Mouse (Mus musculus) adipocyte (in vitro differentiated cells): Measurements from ENCODE around the gene Pja2.
A peak's percentile ranks its signal among the peaks of the same experiment; 100 is the strongest.
"Not testable (repeated sequence)": the region's sequence is repeated elsewhere in the genome, so short reads cannot be mapped to it uniquely, and the experiment has no call there.

Experiments
- DNase-seq: peaks from one replicate; pipeline ENCODE4 v3.0.0-alpha.2; 2016; ENCODE audit warnings: low spot score

Pja2 gene

GRCm38 (mm10) chr17:64281368-64281767 is 50.3 kb downstream of the Pja2 start:
- not testable (repeated sequence) for DNase-seq

- DNase-seq = no peak
Measured at GRCm38 (mm10) chr17:64277649-64278212, 54.0 kb downstream of the Pja2 start.

DNA sequence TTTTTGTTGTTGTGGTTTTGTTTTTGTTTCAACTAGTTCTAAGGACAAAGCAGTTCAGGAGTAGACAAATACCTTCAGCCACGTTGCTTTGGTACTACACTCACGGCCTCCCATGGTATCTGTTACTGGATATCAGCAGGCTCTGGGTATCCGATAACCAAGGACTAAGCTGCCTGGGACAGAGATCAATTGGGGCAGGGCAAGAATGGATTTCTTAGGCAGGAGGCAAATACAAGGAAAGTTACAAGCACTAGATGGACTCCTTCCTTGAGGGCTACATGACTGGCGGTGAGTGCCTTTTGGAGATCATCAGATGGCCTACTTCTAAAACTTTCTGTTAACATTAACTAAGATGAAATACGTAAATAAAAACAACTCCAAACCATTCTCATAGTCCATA is 55.0 kb downstream of the Pja2 start:
- no peak for DNase-seq

DNA sequence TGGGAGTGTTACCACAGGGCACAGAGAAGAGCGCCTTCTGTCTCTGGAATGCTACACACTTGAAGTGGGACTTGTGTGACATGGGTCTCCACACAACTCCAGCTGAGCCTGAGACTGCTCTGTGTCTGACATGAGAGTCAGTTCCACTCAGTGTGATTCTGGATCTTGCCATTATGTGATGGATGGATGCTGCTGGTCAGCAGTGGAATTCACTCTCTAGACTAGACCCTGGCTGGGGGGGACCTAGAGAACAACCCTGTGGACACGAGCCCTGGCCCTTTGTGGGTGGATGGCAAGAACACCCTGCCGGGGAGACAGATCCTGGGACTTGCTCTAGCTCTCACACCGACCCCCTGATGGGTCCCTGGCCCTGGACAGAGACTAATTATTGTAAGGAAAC is 56.5 kb downstream of the Pja2 start:
- DNase-seq = no peak

DNA sequence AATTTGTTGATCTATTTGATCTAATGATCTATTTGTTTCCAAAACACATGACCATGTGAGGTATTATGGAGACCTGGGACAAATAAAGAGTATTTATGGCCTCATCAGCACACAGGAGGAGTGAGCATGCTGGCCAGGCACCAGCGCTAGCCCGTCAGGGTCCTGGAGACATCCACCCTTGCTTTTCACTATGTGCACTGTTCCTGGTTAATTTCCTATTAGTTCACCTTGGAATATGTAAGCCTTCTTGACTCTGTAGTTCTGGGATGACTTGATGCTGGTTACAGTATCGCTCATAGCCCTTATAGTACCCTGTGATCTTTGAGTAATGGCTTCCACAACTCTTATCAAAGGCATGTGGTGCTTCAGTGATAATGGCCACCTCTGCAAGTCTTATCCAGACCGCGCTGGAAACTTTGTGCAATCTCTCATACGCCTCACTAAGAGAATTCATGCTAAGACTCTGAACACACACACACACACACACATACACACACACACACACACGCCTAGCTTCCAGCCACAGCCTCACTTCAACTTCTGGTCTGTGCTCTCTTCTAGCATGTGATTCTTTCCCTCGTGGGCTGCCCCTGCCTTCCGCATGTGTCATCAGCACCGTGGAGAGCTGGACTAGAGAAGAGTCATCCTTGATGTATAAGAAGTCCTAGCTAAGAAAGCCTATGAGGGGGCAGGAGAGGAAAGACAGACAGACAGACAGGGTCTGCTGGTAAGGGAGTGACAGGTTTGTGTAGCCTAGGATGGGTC is 57.2 kb downstream of the Pja2 start:
- DNase-seq = no peak

DNA sequence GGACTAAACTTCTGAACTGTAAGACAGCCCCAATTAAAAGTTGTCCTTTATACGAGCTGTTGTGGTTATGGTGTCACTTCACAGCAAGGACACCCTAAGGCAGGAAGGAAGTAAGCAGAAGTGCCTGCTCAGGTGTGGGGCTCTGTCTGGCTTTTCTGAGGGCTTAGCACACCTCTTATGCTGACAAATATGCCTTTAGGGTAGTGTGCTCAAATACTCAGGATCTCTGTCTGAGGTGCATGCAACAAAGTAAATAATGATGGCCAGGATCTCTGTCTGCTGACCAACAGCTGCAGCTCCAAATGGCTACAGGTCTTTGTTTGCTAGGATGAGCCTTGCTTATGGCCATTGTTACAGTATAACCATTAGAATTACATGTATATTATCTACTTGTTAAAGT is 71.1 kb downstream of the Pja2 start:
- no peak for DNase-seq

- no peak for DNase-seq
Measured at GRCm38 (mm10) chr17:64248246-64248645, 83.5 kb downstream of the Pja2 start.

DNA sequence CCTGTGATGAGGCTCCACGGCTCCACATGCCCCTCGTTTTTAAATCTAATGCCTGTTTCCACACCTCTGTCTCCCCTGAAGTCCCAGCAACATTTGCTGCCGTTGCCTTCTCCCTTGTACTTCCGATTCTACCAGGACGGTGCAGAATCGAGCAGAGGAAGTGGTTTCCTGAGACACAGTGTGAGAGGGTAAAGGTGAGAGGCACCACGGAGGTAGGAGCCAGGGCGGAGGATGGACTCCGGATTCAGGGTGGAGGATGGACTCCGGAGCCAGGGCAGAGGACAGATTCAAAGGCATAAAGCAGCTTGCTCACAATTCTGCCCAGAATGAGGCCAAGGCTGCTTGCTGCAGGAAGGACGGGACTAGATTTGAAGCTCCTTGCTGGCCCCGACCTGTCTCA is 88.8 kb downstream of the Pja2 start:
- DNase-seq = no peak

DNA sequence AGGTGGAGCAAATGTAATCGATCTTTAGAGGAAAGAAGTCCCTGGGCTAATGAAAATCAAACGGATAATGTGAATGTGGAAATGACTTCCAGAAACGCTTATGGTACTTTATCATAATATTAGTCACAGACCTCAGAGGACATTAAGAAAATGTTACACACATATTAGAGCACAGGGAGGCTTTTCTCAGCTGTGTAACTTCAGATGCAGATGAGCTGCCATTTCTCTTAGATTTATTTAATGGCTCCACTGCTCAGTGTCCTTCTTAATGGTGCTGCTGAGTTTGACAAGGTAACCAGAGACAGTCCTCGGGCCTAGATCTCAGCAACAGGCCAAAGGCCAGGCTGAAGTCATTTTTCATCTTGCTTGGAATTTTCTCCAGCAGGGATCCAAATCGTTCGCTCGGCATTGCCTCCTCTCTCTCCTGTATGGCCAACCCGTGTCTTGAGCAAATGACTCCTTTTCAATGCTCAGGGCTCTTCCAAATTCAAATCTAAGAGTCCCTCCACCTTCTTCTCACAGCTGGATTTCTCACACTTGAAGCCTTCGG is 89.3 kb downstream of the Pja2 start:
- no peak for DNase-seq

DNA sequence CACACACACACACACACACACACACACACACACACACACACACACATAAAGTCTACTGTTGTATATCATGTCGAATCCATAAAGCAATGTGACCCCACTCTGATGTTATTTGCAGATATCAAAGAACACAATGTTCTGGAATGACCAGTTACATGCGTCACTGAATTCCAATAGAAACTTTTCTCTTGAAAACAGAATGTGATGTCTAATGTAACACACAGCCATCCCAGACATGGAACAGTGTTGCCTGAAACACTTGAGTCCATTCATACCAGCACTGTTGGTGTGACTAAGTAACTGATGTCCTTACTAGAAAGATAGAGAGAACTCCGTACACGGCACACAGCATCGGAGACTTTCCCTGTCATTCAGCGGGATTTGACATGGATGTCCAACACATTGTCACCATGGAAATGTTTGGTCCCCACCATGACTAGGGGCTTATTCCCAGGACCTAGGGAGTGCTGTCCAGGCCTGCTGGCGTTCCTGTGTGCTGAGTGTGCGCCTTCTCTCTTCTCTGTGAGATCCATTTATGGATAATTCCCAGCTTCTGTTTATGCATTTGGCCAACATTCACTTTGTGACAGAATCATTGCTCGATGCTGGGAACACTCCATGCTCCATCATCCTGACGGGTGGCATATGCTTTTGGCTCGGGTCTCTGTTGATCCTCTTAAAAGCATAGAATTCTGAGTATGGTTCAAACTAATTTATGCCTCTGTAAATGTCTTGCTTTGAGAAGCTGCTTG is 90.0 kb downstream of the Pja2 start:
- DNase-seq = no peak

DNA sequence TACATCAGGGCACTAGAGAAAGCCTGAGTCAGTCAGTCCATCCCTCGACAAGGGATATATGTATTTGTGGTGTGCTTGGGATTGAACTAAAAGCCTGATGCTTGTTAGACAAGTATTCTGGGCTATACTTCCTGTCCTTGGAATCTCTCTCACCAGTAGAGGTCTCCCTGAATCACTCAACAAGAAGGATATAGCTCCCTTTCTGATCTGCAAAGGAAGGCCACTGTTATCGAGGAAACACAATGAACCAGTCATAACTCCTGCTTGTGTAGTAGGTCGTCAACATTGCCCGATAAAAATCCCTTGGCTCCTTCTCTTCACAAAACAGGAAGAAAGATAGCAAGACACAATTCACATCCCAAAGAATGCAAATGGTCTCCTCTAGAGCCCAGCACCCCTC is 99.6 kb downstream of the Pja2 start:
- peak; percentile 12 for DNase-seq

- DNase-seq = not testable (repeated sequence)
Measured at GRCm38 (mm10) chr17:64231637-64232036, 100.1 kb downstream of the Pja2 start.

DNA sequence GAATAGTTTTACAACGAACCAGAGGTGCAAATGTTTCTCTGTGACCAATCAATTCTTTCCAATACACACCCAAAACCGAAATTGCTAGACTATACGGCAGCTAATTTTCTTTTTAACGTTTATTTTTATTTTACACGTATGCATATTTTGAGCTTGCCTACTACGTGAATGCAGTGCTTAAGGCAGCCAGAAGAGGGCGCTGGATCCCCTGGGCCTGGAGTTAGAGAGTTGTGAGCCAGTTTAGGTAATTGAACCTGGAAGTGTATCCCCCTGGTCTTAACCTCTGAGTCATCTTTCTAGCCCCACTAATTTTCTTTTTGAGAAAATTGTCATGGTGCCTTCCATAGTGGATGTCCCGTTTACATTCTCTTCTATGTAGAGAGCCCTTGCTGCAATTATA is 100.5 kb downstream of the Pja2 start:
- no peak for DNase-seq
